Mouse (Mus musculus) forebrain, embryonic 11.5 days (tissue): ENCODE measurements at regions not wholly inside any gene's neighbourhood (a gene's known extent, or its start where the extent isn't known, plus 50 kb on each side); places are given as distances from the start of the nearest gene placed in this dataset.

ENCODE experiments used
- ATAC-seq: fragments of 200-750 bp; cut with Nextera tagmentation; replicated peaks from 2 replicates; pipeline ENCODE4 v1.8.0; 2017; ENCODE audit warnings: moderate TSS enrichment; ENCODE audit not compliant: low FRiP score
- DNase-seq: peaks from one replicate; pipeline ENCODE4 v3.0.0-alpha.2; 2017; ENCODE audit warnings: low spot score
- H3K27ac ChIP-seq: fragments of 300-500 bp; sonication (generic); 2 replicates; pipeline ENCODE4 v1.5.1; 2014; ENCODE audit warnings: low read depth, low read length
- H3K27me3 ChIP-seq: fragments of 300-500 bp; sonication (generic); 2 replicates; pipeline ENCODE4 v1.6.1; 2014; ENCODE audit warnings: mild to moderate bottlenecking, low read length, mixed read lengths; ENCODE audit not compliant: control insufficient read depth, insufficient read depth
- H3K36me3 ChIP-seq: fragments of 300-500 bp; sonication (generic); 2 replicates; pipeline ENCODE4 v1.6.1; 2014; ENCODE audit warnings: mild to moderate bottlenecking, low read length, moderate library complexity, mixed read lengths; ENCODE audit not compliant: control insufficient read depth, insufficient read depth
- H3K4me1 ChIP-seq: fragments of 300-500 bp; sonication (generic); replicated peaks from 2 replicates; pipeline ENCODE4 v1.6.1; 2014; ENCODE audit warnings: low read length, mixed read lengths; ENCODE audit not compliant: control insufficient read depth, insufficient read depth
- H3K4me2 ChIP-seq: fragments of 300-500 bp; sonication (generic); 2 replicates; pipeline ENCODE4 v1.6.1; 2014; ENCODE audit warnings: low read depth, mild to moderate bottlenecking, low read length, moderate library complexity, mixed read lengths; ENCODE audit not compliant: severe bottlenecking
- H3K4me3 ChIP-seq: fragments of 300-500 bp; sonication (generic); 2 replicates; pipeline ENCODE4 v1.5.1; 2014; ENCODE audit warnings: low read depth, low read length
- H3K9ac ChIP-seq: fragments of 300-500 bp; sonication (generic); 2 replicates; pipeline ENCODE4 v1.6.1; 2014; ENCODE audit warnings: low read length
- H3K9me3 ChIP-seq: fragments of 300-500 bp; sonication (generic); 2 replicates; pipeline ENCODE4 v1.6.1; 2016; ENCODE audit warnings: low read length, mixed read lengths; ENCODE audit not compliant: control insufficient read depth
- WGBS: fragments of 180-500 bp; shearing (Covaris S2); extraction: QIAGEN DNeasy Blood & Tissue Kit; methylation state at CpG from one replicate; pipeline ENCODE4 v1.1.7; 2014; 5-methylcytosine and 5-hydroxymethylcytosine counted together

- no peak overlapping the region for H3K4me2 ChIP-seq
- H3K9ac ChIP-seq = no peak overlapping the region
- no peaks in the 10 kb centered on the region; the same call in 1 of the 2 replicates for H3K27me3 ChIP-seq
- ATAC-seq = no peak
- 31% methylated on average over 5 of the region's 5 CpGs for WGBS
- no peaks in the 10 kb centered on the region for H3K9me3 ChIP-seq
- no peaks in the 10 kb centered on the region for H3K36me3 ChIP-seq
- no peak overlapping the region for H3K4me3 ChIP-seq
- no peak overlapping the region for H3K27ac ChIP-seq
- H3K4me1 ChIP-seq = no peaks in the 10 kb centered on the region
- DNase-seq = no peak
These were observed 139.1 kb upstream of the Irx3 start for GRCm38 (mm10) chr8:91941005-91941404.

- WGBS = 50% methylated on average over 2 of the region's 2 CpGs
- Histone ChIP-seq H3K27ac (no peak overlapping the region), H3K9ac (no peak overlapping the region), H3K27me3 (no peaks in the 10 kb centered on the region; the same call in 1 of the 2 replicates), H3K4me1 (no peaks in the 10 kb centered on the region), H3K36me3 (no peaks in the 10 kb centered on the region), H3K4me3 (no peak overlapping the region), H3K9me3 (no peaks in the 10 kb centered on the region), H3K4me2 (no peak overlapping the region)
- ATAC-seq (no peak), DNase-seq (no peak)
These were observed 135.4 kb upstream of the Irx3 start for GRCm38 (mm10) chr8:91937227-91937626.

GRCm38 (mm10) chr8:91930520-91930919 lies 128.7 kb upstream of the Irx3 start:
- WGBS = 80% methylated on average over 4 of the region's 4 CpGs
- no peak overlapping the region for H3K4me3 ChIP-seq
- H3K9me3 ChIP-seq = no peaks in the 10 kb centered on the region
- H3K4me1 ChIP-seq = no peaks in the 10 kb centered on the region
- no peaks in the 10 kb centered on the region for H3K27me3 ChIP-seq
- no peaks in the 10 kb centered on the region for H3K36me3 ChIP-seq
- no peak for ATAC-seq
- H3K27ac ChIP-seq = no peak overlapping the region
- no peak for DNase-seq
- no peak overlapping the region for H3K9ac ChIP-seq
- H3K4me2 ChIP-seq = no peak overlapping the region

- Histone ChIP-seq H3K4me3 (no peak overlapping the region), H3K27me3 (no peaks in the 10 kb centered on the region), H3K9ac (no peak overlapping the region), H3K9me3 (no peaks in the 10 kb centered on the region), H3K4me2 (no peak overlapping the region), H3K4me1 (no peaks in the 10 kb centered on the region), H3K27ac (no peak overlapping the region), H3K36me3 (no peaks in the 10 kb centered on the region)
- ATAC-seq = no peak
- WGBS = 72% methylated on average over 8 of the region's 8 CpGs
- no peak for DNase-seq
These were observed 124.2 kb upstream of the Irx3 start for GRCm38 (mm10) chr8:91925968-91926524.

- DNase-seq (no peak), ATAC-seq (no peak)
- no peaks in the 10 kb centered on the region for H3K36me3 ChIP-seq
- H3K27me3 ChIP-seq = no peaks in the 10 kb centered on the region
- no peak overlapping the region for H3K27ac ChIP-seq
- 92% methylated on average over 4 of the region's 4 CpGs for WGBS
- H3K4me3 ChIP-seq = no peak overlapping the region
- H3K9me3 ChIP-seq = no peaks in the 10 kb centered on the region
- H3K4me2 ChIP-seq = no peak overlapping the region
- H3K4me1 ChIP-seq = no peaks in the 10 kb centered on the region
- H3K9ac ChIP-seq = no peak overlapping the region
These were observed 122.3 kb upstream of the Irx3 start for GRCm38 (mm10) chr8:91924152-91924551.

- WGBS = 83% methylated on average over 3 of the region's 3 CpGs
- H3K4me2 ChIP-seq = no peak overlapping the region
- ATAC-seq = no peak
- H3K36me3 ChIP-seq = no peaks in the 10 kb centered on the region
- H3K27me3 ChIP-seq = no peaks in the 10 kb centered on the region
- DNase-seq = no peak
- no peaks in the 10 kb centered on the region for H3K9me3 ChIP-seq
- H3K4me3 ChIP-seq = no peak overlapping the region
- H3K9ac ChIP-seq = no peak overlapping the region
- H3K27ac ChIP-seq = no peak overlapping the region
- no peaks in the 10 kb centered on the region for H3K4me1 ChIP-seq
These were observed 120.5 kb upstream of the Irx3 start for GRCm38 (mm10) chr8:91922211-91922874.

- no peaks in the 10 kb centered on the region for H3K4me1 ChIP-seq
- WGBS = 87% methylated on average over 5 of the region's 5 CpGs
- DNase-seq = no peak
- no peak for ATAC-seq
- H3K27ac ChIP-seq = no peak overlapping the region
- H3K4me3 ChIP-seq = no peak overlapping the region
- H3K9ac ChIP-seq = no peak overlapping the region
- no peak overlapping the region for H3K4me2 ChIP-seq
- no peaks in the 10 kb centered on the region for H3K27me3 ChIP-seq
- H3K36me3 ChIP-seq = no peaks in the 10 kb centered on the region
- no peaks in the 10 kb centered on the region for H3K9me3 ChIP-seq
These were observed 116.0 kb upstream of the Irx3 start for GRCm38 (mm10) chr8:91917834-91918233.

GRCm38 (mm10) chr8:91913971-91914370 lies 112.1 kb upstream of the Irx3 start:
- Histone ChIP-seq H3K36me3 (no peaks in the 10 kb centered on the region), H3K27me3 (no peaks in the 10 kb centered on the region), H3K4me2 (no peak overlapping the region), H3K9ac (no peak overlapping the region), H3K27ac (no peak overlapping the region), H3K9me3 (no peaks in the 10 kb centered on the region), H3K4me1 (no peaks in the 10 kb centered on the region), H3K4me3 (no peak overlapping the region)
- DNase-seq = no peak
- 85% methylated on average over 5 of the region's 5 CpGs for WGBS
- ATAC-seq = no peak

- H3K9me3 ChIP-seq = no peaks in the 10 kb centered on the region
- H3K36me3 ChIP-seq = no peaks in the 10 kb centered on the region
- DNase-seq (no peak), ATAC-seq (no peak)
- no peak overlapping the region for H3K4me2 ChIP-seq
- no peak overlapping the region for H3K4me3 ChIP-seq
- WGBS = 86% methylated on average over 6 of the region's 6 CpGs
- no peaks in the 10 kb centered on the region for H3K4me1 ChIP-seq
- no peaks in the 10 kb centered on the region for H3K27me3 ChIP-seq
- H3K9ac ChIP-seq = no peak overlapping the region
- no peak overlapping the region for H3K27ac ChIP-seq
These were observed 111.3 kb upstream of the Irx3 start for GRCm38 (mm10) chr8:91913121-91913520.
